Mouse (Mus musculus): ENCODE data around the gene Atp5g2.

Gene Atp5g2

GRCm38 (mm10) chr15:102672215-102673071, at the start of gene Atp5g2:
Atp5g2 (minus strand) TSS chr15:102672352.
- DNase-seq = peak; percentile 49 to 50

GRCm38 (mm10) chr15:102721016-102721898, 49.1 kb upstream of the Atp5g2 start:
- no peak for DNase-seq

GRCm38 (mm10) chr15:102716132-102716531, 44.0 kb upstream of the Atp5g2 start:
- no peak for DNase-seq

GRCm38 (mm10) chr15:102707736-102708269, 35.7 kb upstream of the Atp5g2 start:
- DNase-seq = no peak

GRCm38 (mm10) chr15:102705923-102706503, 33.9 kb upstream of the Atp5g2 start:
- no peak for DNase-seq

- no peak for DNase-seq
These were observed 33.2 kb upstream of the Atp5g2 start for GRCm38 (mm10) chr15:102705226-102705894.

- no peak for DNase-seq
These were observed 32.7 kb upstream of the Atp5g2 start for GRCm38 (mm10) chr15:102704806-102705205.

GRCm38 (mm10) chr15:102702972-102703371, 30.8 kb upstream of the Atp5g2 start:
- no peak for DNase-seq

- DNase-seq = peak; percentile 90 to 91
These were observed 26.0 kb upstream of the Atp5g2 start for GRCm38 (mm10) chr15:102698193-102698592.

GRCm38 (mm10) chr15:102696899-102697298, 24.7 kb upstream of the Atp5g2 start:
- DNase-seq = no peak

GRCm38 (mm10) chr15:102693600-102693999, 21.4 kb upstream of the Atp5g2 start:
- DNase-seq = peak; percentile 82 to 90

- peak; percentile 77 to 81 for DNase-seq
These were observed 20.8 kb upstream of the Atp5g2 start for GRCm38 (mm10) chr15:102692991-102693411.

- DNase-seq = peak; percentile 26 to 40
These were observed 20.2 kb upstream of the Atp5g2 start for GRCm38 (mm10) chr15:102692321-102692804.

GRCm38 (mm10) chr15:102685791-102686190, 13.6 kb upstream of the Atp5g2 start:
- no peak for DNase-seq

GRCm38 (mm10) chr15:102683670-102684069, 11.5 kb upstream of the Atp5g2 start:
- DNase-seq = peak in 1 of 2 experiments; percentile 25

GRCm38 (mm10) chr15:102676345-102676744, 4.2 kb upstream of the Atp5g2 start:
- DNase-seq = no peak

GRCm38 (mm10) chr15:102673548-102673947, 1.4 kb upstream of the Atp5g2 start:
- DNase-seq = peak; percentile 32 to 43

- peak; percentile 74 to 80 for DNase-seq
These were observed 384 bp downstream of the Atp5g2 start for GRCm38 (mm10) chr15:102671721-102672214.

- peak; percentile 99 for DNase-seq
These were observed 1.2 kb downstream of the Atp5g2 start for GRCm38 (mm10) chr15:102670767-102671575.

GRCm38 (mm10) chr15:102670281-102670680, 1.9 kb downstream of the Atp5g2 start:
- peak in 1 of 2 experiments; percentile 22 for DNase-seq

GRCm38 (mm10) chr15:102669571-102669970, 2.6 kb downstream of the Atp5g2 start:
- DNase-seq = no peak

All from cerebellum, postnatal 36 days (tissue).